Mouse (Mus musculus) fat pad, adult 2 months (tissue): ENCODE measurements around the gene Ifitm10.
A peak's percentile ranks its signal among the peaks of the same experiment; 100 is the strongest.
"Not testable (repeated sequence)": the region's sequence is repeated elsewhere in the genome, so short reads cannot be mapped to it uniquely, and the experiment has no call there.

Experiments
- DNase-seq: peaks from one replicate; pipeline ENCODE4 v3.0.0-alpha.2; 2011; ENCODE audit warnings: low read depth, low spot score; ENCODE audit errors: extremely low read depth

Ifitm10 gene

DNA sequence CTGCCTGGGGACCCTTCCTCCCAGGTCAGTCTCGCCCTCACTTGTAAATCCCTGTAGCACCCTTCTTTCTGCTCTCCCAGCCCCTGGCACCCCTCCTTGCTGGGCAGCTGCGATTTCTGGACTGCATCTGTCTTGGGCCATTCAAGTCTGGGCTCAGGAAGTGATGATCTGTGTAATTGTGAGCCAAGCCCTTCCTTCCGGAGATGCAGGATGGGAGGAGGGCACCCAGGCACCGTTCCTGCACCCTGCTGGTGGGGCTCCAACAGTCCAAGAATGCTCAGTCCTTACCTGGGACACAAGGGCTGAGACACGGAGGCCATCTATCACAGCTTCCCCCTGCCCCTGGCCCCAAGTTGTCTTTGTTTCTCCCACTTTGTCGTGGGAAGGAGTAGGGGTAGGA is 3.7 kb downstream of the Ifitm10 start:
- DNase-seq: no peak

DNA sequence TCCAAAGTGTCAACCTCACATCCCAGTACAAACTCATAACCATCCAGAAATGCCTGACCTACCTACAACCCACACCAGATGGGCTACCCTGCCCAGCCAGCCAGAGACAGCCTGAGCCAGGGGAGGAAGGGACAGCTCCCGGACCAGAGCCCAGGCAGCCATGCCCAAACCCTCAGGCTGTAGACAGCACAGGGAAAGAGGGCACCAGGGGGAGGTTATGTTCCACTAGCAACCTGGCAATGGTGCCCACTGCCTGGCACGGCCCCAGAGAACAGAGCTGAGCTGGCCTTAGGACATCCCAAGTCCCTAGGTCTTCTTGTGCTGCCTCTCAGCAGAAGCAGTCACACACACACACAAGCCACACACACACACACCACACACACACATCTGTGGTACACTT is 4.7 kb downstream of the Ifitm10 start:
- DNase-seq: no peak

DNA sequence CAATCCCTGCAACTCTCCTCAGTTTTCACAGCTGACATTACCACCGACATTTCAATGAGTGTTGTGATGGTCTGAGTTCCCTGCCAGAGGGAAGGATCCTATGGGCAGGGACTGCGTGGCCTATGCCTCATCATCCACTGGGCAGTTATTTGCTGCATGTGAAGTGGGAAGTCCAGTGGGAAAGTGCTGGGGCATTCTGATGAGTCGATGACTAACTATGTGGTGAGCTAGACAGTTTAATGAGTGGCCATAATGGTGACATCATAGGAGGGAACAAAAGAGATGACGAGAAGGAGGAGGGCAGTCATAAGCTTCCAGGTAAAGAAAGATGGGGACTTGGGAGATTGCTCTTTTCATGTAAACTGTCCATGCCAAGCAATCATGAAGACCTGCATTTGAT is 10.4 kb downstream of the Ifitm10 start:
- DNase-seq: no peak

DNA sequence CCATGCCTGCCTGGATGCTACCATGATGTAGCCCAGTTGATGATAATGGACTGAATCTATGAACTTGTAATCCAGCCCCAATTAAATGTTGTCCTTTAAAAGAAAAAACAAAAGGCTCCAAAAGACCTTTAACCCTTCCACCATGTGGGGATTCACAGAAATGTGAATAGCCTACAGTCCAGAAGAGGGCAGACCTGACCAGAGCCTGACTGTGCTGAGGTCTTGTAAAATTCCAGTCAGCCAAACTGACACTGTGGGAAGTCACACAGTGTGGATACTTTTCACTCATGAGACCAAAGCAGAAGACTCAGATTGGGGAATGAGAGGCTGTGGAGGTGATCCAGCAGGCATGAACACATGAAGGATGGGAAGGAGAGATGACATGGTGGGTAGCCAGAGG is 12.8 kb downstream of the Ifitm10 start:
- no peak for DNase-seq

DNA sequence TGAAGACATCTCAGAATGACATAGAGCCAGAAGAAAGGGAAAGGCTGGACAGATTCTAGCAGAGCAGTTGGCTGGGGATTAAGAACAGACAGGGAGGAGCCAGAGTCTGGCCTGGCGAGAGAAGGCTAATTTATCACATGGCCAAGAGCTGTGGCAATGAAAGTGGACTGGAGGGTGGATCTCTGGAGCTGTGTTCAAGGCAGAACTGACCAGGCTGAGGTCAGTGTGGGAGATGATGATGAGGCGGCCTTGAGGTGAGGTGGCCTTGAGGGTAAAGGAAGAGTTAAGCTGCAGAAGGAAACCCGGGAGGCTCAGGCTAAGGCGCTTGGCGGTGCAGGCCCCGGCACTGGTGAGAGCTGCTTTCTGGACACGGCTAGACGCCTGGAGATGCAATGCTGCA is 14.4 kb downstream of the Ifitm10 start:
- DNase-seq: no peak

DNA sequence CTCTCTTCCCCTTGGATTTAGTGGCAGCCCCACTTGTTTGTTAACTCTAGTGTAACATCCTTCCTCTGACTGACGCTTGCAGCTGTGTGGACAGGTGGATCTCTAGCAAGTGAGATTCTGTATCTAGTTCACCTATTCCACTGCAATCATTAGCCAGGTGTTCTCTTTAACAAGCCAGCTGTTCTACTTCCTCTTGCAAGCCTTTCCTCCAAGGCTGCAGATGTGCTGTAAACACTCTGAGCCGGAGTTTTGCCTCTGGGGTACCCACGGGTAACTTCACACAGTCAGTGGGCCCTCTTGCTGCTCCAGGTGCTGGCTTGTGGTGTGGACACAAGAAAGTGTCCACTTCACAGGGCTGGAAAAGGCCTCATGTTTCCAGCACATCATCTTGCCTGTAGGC is 16.0 kb downstream of the Ifitm10 start:
- no peak for DNase-seq

GRCm38 (mm10) chr7:142354661-142355233 is 18.8 kb downstream of the Ifitm10 start:
- DNase-seq: no peak

DNA sequence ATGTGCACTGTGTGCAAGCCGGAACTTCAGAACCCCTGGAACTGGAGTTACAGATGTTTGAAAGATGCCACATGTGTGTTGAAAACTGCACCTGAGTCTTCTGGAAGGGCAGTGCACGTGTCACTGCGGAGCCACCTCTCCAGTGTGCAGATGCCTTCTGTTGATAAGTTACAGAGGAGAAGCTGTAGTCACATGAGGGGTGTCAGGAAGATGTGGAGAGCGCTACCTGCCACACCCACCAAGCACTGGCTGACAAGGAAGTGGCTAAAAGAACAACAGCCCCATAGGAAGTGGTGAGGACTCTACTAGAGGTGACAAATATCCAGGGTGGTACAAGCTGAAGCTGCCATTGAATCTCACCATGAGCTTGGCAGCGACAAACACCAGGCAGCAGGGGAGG is 19.7 kb downstream of the Ifitm10 start:
- DNase-seq: no peak

GRCm38 (mm10) chr7:142351569-142351968 is 22.0 kb downstream of the Ifitm10 start:
- DNase-seq: no peak

DNA sequence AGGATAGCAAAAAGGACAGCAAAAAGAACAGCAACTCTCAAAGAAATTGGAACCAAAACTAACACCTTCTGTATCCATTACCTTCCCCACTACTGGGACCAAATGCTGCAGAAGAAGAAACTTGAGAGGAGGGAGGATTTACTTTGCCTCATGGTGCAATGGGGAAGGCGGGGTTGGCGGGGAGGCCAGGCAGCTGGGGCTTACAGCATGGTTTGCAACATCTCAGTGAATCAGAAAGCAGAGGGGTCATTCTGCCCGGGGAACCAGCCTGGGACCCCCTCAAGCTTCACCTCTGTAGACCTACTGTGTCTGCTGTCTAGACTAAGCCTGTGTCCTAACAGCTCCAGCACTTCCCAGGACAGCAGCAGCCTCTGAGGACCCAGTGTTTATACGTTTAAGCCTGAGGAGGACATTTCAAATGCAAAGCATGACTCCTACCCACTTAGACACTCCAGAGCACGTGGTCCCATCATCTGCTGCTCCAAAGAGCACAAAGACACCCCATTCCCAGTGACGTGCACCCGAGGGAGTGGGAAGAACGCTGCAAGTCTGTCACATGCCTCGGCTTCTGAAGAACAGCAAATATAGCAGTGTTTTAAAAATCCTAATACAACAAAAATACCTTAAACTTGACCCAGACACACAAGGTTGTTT is 24.1 kb downstream of the Ifitm10 start:
- DNase-seq: no peak

GRCm38 (mm10) chr7:142347542-142347941 is 26.0 kb downstream of the Ifitm10 start:
- DNase-seq: no peak

DNA sequence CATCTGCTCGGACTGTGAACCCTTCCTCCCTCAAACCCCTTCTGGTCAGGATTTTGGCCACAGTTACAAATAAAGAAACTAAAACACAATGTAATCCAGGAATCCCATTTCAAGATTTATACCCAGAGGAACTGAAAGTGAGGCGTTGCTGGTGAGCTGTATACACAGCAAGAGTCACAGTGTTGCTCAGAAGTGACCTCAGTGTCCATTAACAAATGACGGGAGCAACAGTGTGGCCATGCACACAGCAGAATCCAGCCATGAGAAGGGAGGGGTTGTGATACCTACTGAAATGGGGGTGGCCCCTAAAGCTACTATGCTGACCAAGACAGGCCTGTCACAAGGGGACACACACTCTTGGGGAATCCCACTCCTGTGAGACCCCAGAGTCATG is 31.3 kb downstream of the Ifitm10 start:
- DNase-seq: no peak

DNA sequence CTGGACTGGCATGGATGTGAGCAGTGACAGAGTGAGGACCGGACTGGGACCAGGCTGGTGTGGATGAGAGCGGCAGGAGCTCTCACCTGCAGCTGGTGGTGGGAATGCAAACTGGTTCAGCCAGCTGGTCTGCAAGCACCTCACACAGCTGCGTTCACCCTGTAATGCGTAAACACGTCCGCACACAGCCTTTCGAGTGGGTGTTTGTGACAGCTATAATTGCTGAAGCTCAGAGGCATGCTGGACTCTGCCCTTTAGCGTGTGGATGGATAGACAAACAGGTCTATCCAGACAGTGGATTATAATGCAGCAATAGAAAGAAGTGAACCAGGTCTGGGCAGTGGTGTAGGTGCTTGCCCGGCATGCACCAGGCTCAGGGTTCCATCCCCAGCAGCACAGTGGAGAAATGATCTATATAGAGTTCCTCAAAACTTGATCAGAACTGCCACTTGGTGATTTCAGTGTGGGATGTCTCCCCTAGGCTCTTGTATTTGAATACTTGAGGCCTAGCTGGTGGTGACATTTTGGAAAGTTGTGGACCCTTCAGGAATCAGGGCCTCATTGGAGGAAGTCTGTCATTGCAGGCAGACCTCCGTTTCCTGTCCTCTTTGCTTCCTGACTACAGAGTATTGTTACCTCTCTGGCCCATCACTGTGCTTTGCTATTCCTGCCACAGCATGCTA is 31.8 kb downstream of the Ifitm10 start:
- DNase-seq: peak; percentile 87

DNA sequence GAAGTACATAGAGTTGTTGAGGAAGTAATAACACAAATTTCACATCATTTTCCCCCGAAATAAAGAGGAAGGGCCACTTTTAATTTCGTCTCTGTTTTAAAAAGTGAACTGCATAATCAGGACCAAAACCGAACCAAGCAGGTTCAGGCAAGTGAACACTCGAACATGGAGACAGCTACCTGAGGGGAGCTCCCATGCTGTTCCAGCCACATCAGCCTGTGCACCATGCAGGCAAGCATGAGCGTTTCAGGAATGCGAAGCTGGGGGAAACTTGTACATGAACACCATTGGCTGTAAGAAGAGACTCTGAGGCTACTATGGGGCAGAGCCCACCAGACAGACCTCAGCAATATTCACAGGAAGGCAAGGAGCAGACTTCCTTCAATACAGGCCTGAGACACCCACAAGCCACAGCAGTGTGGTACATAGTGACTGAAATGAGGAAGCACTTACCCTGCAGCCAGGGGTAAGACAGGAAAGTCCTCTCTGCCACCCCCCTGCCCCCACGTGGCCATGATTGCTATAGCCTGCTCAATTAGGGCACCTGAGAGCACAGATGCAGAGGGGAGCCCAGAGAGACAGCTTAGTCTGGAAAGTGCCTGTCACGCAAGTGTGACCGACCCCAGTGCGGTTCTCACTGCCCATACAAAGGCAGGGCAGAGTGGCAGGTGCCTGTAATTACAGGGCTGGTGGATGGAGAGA is 33.1 kb downstream of the Ifitm10 start:
- no peak for DNase-seq

DNA sequence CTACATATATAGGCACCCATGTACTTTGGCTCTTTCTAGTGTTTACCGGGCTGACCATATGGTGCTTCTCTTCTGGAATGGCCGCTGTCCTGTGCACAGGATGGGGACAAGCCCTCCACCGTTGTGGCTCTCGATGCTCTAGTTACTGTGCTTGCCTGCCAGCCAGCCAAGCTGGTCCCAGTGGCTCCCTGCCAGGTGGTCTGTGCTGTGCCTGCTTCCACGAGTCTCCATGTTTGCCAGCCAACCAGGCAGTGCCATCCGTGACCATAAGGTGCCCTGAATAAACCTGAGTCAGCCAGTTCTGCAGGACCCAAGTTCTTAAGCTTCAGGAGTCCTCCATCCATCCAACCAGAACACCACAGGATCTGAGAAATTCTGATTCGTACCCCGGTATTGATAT is 38.4 kb downstream of the Ifitm10 start:
- DNase-seq: no peak

DNA sequence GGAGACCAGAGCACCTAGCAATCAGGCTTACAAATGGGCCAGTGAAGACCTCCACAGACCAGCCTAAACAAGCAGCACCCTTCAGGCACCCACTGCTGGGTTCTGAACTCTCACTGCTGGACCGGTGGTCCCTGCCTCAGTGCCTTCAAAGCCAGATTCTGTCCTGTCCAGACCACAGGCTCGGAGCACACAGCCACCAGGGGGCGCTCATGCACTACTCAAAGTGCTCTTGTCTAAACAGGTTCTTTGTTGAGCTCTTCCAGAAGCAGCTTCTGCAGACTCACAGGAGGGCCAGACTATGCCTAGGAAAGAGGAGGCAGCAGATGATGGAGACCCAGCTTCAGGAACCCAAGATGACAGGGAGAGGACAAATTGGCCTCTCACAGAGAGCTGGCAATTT is 39.3 kb downstream of the Ifitm10 start:
- DNase-seq: no peak

GRCm38 (mm10) chr7:142332741-142333140 is 40.8 kb downstream of the Ifitm10 start:
- not testable (repeated sequence) for DNase-seq

DNA sequence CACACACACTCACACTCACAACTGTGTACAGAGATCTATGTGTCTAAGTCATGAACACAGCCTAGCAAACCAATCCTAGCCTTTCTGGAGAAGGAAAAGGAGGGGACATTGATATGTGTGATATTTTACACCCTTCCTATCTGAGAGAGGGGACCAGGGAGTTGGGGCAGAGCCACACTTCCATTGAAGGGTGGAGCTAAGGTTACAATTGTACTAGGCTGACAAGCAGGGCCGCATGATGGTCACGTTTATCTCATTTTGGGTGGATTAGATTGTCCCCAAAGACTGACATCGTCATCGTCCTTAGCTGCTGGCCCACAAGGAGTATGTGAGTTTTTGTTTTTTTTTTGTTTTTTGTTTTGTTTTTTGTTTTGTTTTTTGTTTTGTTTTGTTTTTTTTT is 42.3 kb downstream of the Ifitm10 start:
- no peak for DNase-seq

GRCm38 (mm10) chr7:142330271-142330724 is 43.3 kb downstream of the Ifitm10 start:
- no peak for DNase-seq

DNA sequence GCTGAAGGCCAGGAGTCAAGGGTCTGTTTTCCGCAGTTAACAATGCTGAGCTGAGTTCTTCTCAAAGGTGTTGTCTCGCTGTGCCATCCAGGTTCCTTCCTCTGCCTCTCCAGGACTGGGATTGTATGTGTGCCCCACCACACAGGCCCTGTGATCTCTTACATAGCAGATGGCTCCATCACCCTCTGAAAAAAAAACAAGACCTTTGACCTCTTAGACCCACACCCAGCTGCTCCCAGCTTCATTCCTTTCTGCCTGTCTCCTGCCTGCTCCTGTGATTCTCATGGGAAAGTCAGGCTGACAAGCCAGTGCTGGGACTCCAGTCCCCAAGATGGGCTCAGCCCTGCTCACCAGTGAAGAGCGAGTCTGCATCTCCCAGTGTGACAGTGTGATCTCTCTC is 45.0 kb downstream of the Ifitm10 start:
- DNase-seq: no peak

GRCm38 (mm10) chr7:142326714-142327445 is 46.7 kb downstream of the Ifitm10 start:
- DNase-seq: no peak
